Mouse (Mus musculus) lung, embryonic 16.5 days (tissue): ENCODE data around the gene Galnt18. TPM values are rescaled to one million over a fixed set of nuclear protein-coding genes. Genes with fewer than 3 reads are reported as not detected.

Experiments used
- ATAC-seq: fragments of 200-750 bp; cut with Nextera tagmentation; 2 replicates; pipeline ENCODE4 v1.8.0; 2017; ENCODE audit warnings: low read depth, mild to moderate bottlenecking, moderate library complexity
- H3K27ac ChIP-seq: fragments of 300-500 bp; sonication (generic); 2 replicates; pipeline ENCODE4 v1.5.1; 2014; ENCODE audit warnings: mild to moderate bottlenecking, control low read depth, low read length
- H3K27me3 ChIP-seq: fragments of 300-500 bp; sonication (generic); 2 replicates; pipeline ENCODE4 v1.6.1; 2014; ENCODE audit warnings: low read depth, low read length, mixed read lengths; ENCODE audit not compliant: control insufficient read depth, insufficient read depth
- H3K36me3 ChIP-seq: fragments of 300-500 bp; sonication (generic); 2 replicates; pipeline ENCODE4 v1.6.1; 2014; ENCODE audit warnings: low read length; ENCODE audit not compliant: control insufficient read depth, insufficient read depth
- H3K4me1 ChIP-seq: fragments of 300-500 bp; sonication (generic); replicated peaks from 2 replicates; pipeline ENCODE4 v1.6.1; 2014; ENCODE audit warnings: low read length, mixed read lengths; ENCODE audit not compliant: control insufficient read depth, insufficient read depth
- H3K4me2 ChIP-seq: fragments of 300-500 bp; sonication (generic); 2 replicates; pipeline ENCODE4 v1.6.1; 2014; ENCODE audit warnings: low read depth, low read length, control low read depth
- H3K4me3 ChIP-seq: fragments of 300-500 bp; sonication (generic); 2 replicates; pipeline ENCODE4 v1.5.1; 2014; ENCODE audit warnings: mild to moderate bottlenecking, low read length, control low read depth
- H3K9ac ChIP-seq: fragments of 300-500 bp; sonication (generic); 2 replicates; pipeline ENCODE4 v1.6.1; 2014; ENCODE audit warnings: low read length, control low read depth
- H3K9me3 ChIP-seq: fragments of 300-500 bp; sonication (generic); 2 replicates; pipeline ENCODE4 v1.6.1; 2016; ENCODE audit warnings: low read length; ENCODE audit not compliant: control insufficient read depth
- WGBS: fragments of 180-500 bp; shearing (Covaris S2); extraction: QIAGEN DNeasy Blood & Tissue Kit; methylation state at CpG from one replicate; pipeline ENCODE4 v1.1.7; 2014; 5-methylcytosine and 5-hydroxymethylcytosine counted together
- polyA plus RNA-seq: library from polyadenylated mRNA; unstranded; fragments of >200 nt; fragmentation: Nextera tagmentation; extraction: Ambion mirVana; gene quantifications from 2 replicates; pipeline ENCODE4 v1.2.1, GENCODE M21; 2015

Galnt18 gene
- polyA plus RNA-seq, 1 experiment from 2014 or later, result 48.0 TPM

- ATAC-seq, result no peak
- Histone ChIP-seq H3K27ac (no peak overlapping the region), H3K9ac (no peak overlapping the region), H3K4me3 (no peak overlapping the region), H3K4me2 (no peak overlapping the region), H3K36me3 (0 out of 2 replicates have a peak, but pooled peaks cover 2% of the 10 kb centered on the region), H3K27me3 (no peaks in the 10 kb centered on the region), H3K9me3 (no peaks in the 10 kb centered on the region), H3K4me1 (no peaks in the 10 kb centered on the region)
- 91% methylated on average over 3 of the region's 3 CpGs for WGBS
Measured at GRCm38 (mm10) chr7:111680108-111680507, 99.7 kb downstream of the Galnt18 start.

GRCm38 (mm10) chr7:111676483-111676882 is 103.3 kb downstream of the Galnt18 start:
- 75% methylated on average over 3 of the region's 3 CpGs for WGBS
- Histone ChIP-seq H3K4me2 (no peak overlapping the region), H3K27me3 (no peaks in the 10 kb centered on the region), H3K4me1 (no peaks in the 10 kb centered on the region), H3K27ac (no peak overlapping the region), H3K4me3 (no peak overlapping the region), H3K36me3 (0 out of 2 replicates have a peak, but pooled peaks cover 2% of the 10 kb centered on the region), H3K9ac (no peak overlapping the region), H3K9me3 (no peaks in the 10 kb centered on the region)
- ATAC-seq, result no peak

GRCm38 (mm10) chr7:111672467-111672866 is 107.3 kb downstream of the Galnt18 start:
- Histone ChIP-seq H3K4me2 (no peak overlapping the region), H3K27me3 (no peaks in the 10 kb centered on the region), H3K27ac (no peak overlapping the region), H3K9ac (no peak overlapping the region), H3K4me3 (no peak overlapping the region), H3K4me1 (no peaks in the 10 kb centered on the region), H3K9me3 (no peaks in the 10 kb centered on the region), H3K36me3 (no peaks in the 10 kb centered on the region)
- ATAC-seq, result no peak
- 37% methylated on average over 4 of the region's 4 CpGs for WGBS

GRCm38 (mm10) chr7:111663139-111664073 is 116.4 kb downstream of the Galnt18 start:
- Histone ChIP-seq H3K4me3 (no peak overlapping the region), H3K9ac (0 out of 2 replicates have a peak overlapping the region, but pooled peaks have one; percentile 23), H3K9me3 (no peaks in the 10 kb centered on the region), H3K36me3 (no peaks in the 10 kb centered on the region), H3K4me2 (no peak overlapping the region), H3K4me1 (peaks cover 10% of the 10 kb centered on the region; the same call in 1 of the 2 replicates), H3K27ac (peak overlapping the region; percentile 42; the same call in 1 of the 2 replicates), H3K27me3 (no peaks in the 10 kb centered on the region)
- no peak for ATAC-seq
- 32% methylated on average over 14 of the region's 14 CpGs for WGBS

- H3K27me3 ChIP-seq, result no peaks in the 10 kb centered on the region
- ATAC-seq, result no peak
- H3K4me1 ChIP-seq, result peaks cover 9% of the 10 kb centered on the region; the same call in 1 of the 2 replicates
- no peak overlapping the region for H3K4me3 ChIP-seq
- H3K9ac ChIP-seq, result no peak overlapping the region
- H3K27ac ChIP-seq, result no peak overlapping the region
- no peaks in the 10 kb centered on the region for H3K36me3 ChIP-seq
- H3K4me2 ChIP-seq, result no peak overlapping the region
- no peaks in the 10 kb centered on the region for H3K9me3 ChIP-seq
- 73% methylated on average over 4 of the region's 4 CpGs for WGBS
Measured at GRCm38 (mm10) chr7:111658579-111658978, 121.2 kb downstream of the Galnt18 start.

- Histone ChIP-seq H3K27ac (no peak overlapping the region), H3K4me1 (no peaks in the 10 kb centered on the region), H3K9me3 (no peaks in the 10 kb centered on the region), H3K4me2 (no peak overlapping the region), H3K9ac (no peak overlapping the region), H3K4me3 (no peak overlapping the region), H3K36me3 (no peaks in the 10 kb centered on the region), H3K27me3 (no peaks in the 10 kb centered on the region)
- no peak for ATAC-seq
- 89% methylated on average over 8 of the region's 8 CpGs for WGBS
Measured at GRCm38 (mm10) chr7:111655002-111655401, 124.8 kb downstream of the Galnt18 start.

- Histone ChIP-seq H3K4me3 (no peak overlapping the region), H3K27ac (no peak overlapping the region), H3K27me3 (no peaks in the 10 kb centered on the region), H3K4me2 (no peak overlapping the region), H3K9me3 (no peaks in the 10 kb centered on the region), H3K4me1 (no peaks in the 10 kb centered on the region), H3K36me3 (no peaks in the 10 kb centered on the region), H3K9ac (no peak overlapping the region)
- ATAC-seq, result no peak
Measured at GRCm38 (mm10) chr7:111654526-111654925, 125.3 kb downstream of the Galnt18 start.

- no peak for ATAC-seq
- Histone ChIP-seq H3K4me3 (no peak overlapping the region), H3K9ac (no peak overlapping the region), H3K9me3 (no peaks in the 10 kb centered on the region), H3K27ac (no peak overlapping the region), H3K27me3 (no peaks in the 10 kb centered on the region), H3K36me3 (no peaks in the 10 kb centered on the region), H3K4me1 (no peaks in the 10 kb centered on the region), H3K4me2 (no peak overlapping the region)
Measured at GRCm38 (mm10) chr7:111644362-111644761, 135.4 kb downstream of the Galnt18 start.

- no peak overlapping the region for H3K4me2 ChIP-seq
- 62% methylated on average over 2 of the region's 2 CpGs for WGBS
- no peak overlapping the region for H3K9ac ChIP-seq
- H3K9me3 ChIP-seq, result no peaks in the 10 kb centered on the region
- H3K4me3 ChIP-seq, result no peak overlapping the region
- no peak overlapping the region for H3K27ac ChIP-seq
- no peaks in the 10 kb centered on the region for H3K36me3 ChIP-seq
- no peak for ATAC-seq
- H3K27me3 ChIP-seq, result no peaks in the 10 kb centered on the region
- no peaks in the 10 kb centered on the region for H3K4me1 ChIP-seq
Measured at GRCm38 (mm10) chr7:111638899-111639298, 140.9 kb downstream of the Galnt18 start.
